Mouse (Mus musculus) MEL (cell line): ENCODE measurements around the gene Nanos3. TPM values are rescaled to one million over a fixed set of nuclear protein-coding genes. Genes with fewer than 3 reads are reported as not detected.

Experiments
- DNase-seq: peaks from one replicate; pipeline ENCODE4 v3.0.0; 2011; ENCODE audit warnings: low read depth, low spot score
- H3K27ac ChIP-seq: 2 replicates; pipeline ENCODE4 v1.5.1; 2012; ENCODE audit warnings: low read depth, mild to moderate bottlenecking, control low read depth, low read length, moderate library complexity; ENCODE audit not compliant: control insufficient read depth
- H3K27me3 ChIP-seq, 2 experiments: fragments of 150-350 bp in 1 of 2; sonication (generic) in 1 of 2; 2 replicates each; pipeline ENCODE4 v1.6.1; 2012; ENCODE audit warnings: low read length in 2 of 2, mild to moderate bottlenecking in 2 of 2, improper control_type of control experiment in 1 of 2, moderate library complexity in 1 of 2; ENCODE audit not compliant: insufficient read depth in 2 of 2, control insufficient read depth in 1 of 2
- H3K36me3 ChIP-seq, 2 experiments: 2 replicates each; pipeline ENCODE4 v1.6.1; 2012 to 2014; ENCODE audit warnings: low read length in 2 of 2, improper control_type of control experiment in 1 of 2, inconsistent platforms in 1 of 2, mild to moderate bottlenecking in 1 of 2; ENCODE audit not compliant: insufficient read depth in 2 of 2, control insufficient read depth in 1 of 2
- H3K4me1 ChIP-seq, 2 experiments: fragments of 150-350 bp in 1 of 2; sonication (generic) in 1 of 2; 2 replicates each; pipeline ENCODE4 v1.6.1; 2012; ENCODE audit warnings: low read length in 2 of 2, improper control_type of control experiment in 1 of 2, mild to moderate bottlenecking in 1 of 2; ENCODE audit not compliant: insufficient read depth in 2 of 2, control insufficient read depth in 1 of 2
- H3K4me3 ChIP-seq, 2 experiments: fragments of 150-350 bp in 1 of 2; sonication (generic) in 1 of 2; 2 replicates each; pipeline ENCODE4 v1.5.1; 2012; ENCODE audit warnings: low read depth in 2 of 2, low read length in 2 of 2, mild to moderate bottlenecking in 2 of 2, moderate library complexity in 2 of 2, control low read depth in 1 of 2, improper control_type of control experiment in 1 of 2; ENCODE audit not compliant: control insufficient read depth in 1 of 2, insufficient read depth in 1 of 2
- H3K79me2 ChIP-seq: 2 replicates; pipeline ENCODE4 v1.6.1; 2012; ENCODE audit warnings: mild to moderate bottlenecking, low read length, moderate library complexity; ENCODE audit not compliant: control insufficient read depth, poor library complexity, insufficient read depth
- H3K9ac ChIP-seq: 2 replicates; pipeline ENCODE4 v1.6.1; 2012; ENCODE audit warnings: low read depth, mild to moderate bottlenecking, control low read depth, low read length, moderate library complexity; ENCODE audit not compliant: control insufficient read depth, poor library complexity, severe bottlenecking
- H3K9me3 ChIP-seq: fragments of 150-350 bp; sonication (generic); replicated peaks from 2 replicates; pipeline ENCODE4 v1.6.1; 2012; ENCODE audit warnings: mild to moderate bottlenecking, low read length, improper control_type of control experiment, moderate library complexity; ENCODE audit not compliant: insufficient read depth
- BHLHE40 ChIP-seq: IDR thresholded peaks from 2 replicates; pipeline ENCODE4 v1.6.1; 2012; ENCODE audit warnings: low read depth, mild to moderate bottlenecking, inconsistent platforms, low read length, improper control_type of control experiment, borderline replicate concordance
- ELF1 ChIP-seq: IDR thresholded peaks from 2 replicates; pipeline ENCODE4 v1.6.1; 2014; ENCODE audit warnings: low read depth, mild to moderate bottlenecking, inconsistent platforms, low read length, improper control_type of control experiment, moderate library complexity
- EP300 ChIP-seq, 2 experiments: IDR thresholded peaks; 2 replicates each; pipeline ENCODE4 v1.6.1; 2011; ENCODE audit warnings: improper control_type of control experiment in 2 of 2, low read length in 2 of 2, low read depth in 1 of 2, mild to moderate bottlenecking in 1 of 2
- ETS1 ChIP-seq: IDR thresholded peaks from 2 replicates; pipeline ENCODE4 v1.6.1; 2012; ENCODE audit warnings: low read depth, mild to moderate bottlenecking, inconsistent platforms, low read length, improper control_type of control experiment, moderate library complexity
- GATA1 ChIP-seq: IDR thresholded peaks from 2 replicates; pipeline ENCODE4 v1.6.1; 2011; ENCODE audit warnings: low read depth, low read length, improper control_type of control experiment
- HCFC1 ChIP-seq: IDR thresholded peaks from 2 replicates; pipeline ENCODE4 v1.6.1; 2012; ENCODE audit warnings: low read depth, mild to moderate bottlenecking, inconsistent platforms, low read length, improper control_type of control experiment, moderate library complexity
- KAT2A ChIP-seq: conservative IDR thresholded peaks from 2 replicates; pipeline ENCODE4 v1.6.1; 2012; ENCODE audit warnings: low read depth, low read length, improper control_type of control experiment, inconsistent platforms
- MYB ChIP-seq: IDR thresholded peaks from 2 replicates; pipeline ENCODE4 v1.6.1; 2011; ENCODE audit warnings: mild to moderate bottlenecking, low read depth, low read length, improper control_type of control experiment
- NRF1 ChIP-seq: IDR thresholded peaks from 2 replicates; pipeline ENCODE4 v1.6.1; 2014; ENCODE audit warnings: low read depth, mild to moderate bottlenecking, inconsistent platforms, low read length, improper control_type of control experiment, moderate library complexity; ENCODE audit not compliant: poor library complexity, insufficient read depth, severe bottlenecking
- POLR2AphosphoS2 ChIP-seq: IDR thresholded peaks from 2 replicates; pipeline ENCODE4 v1.6.1; 2011; ENCODE audit warnings: low read length, improper control_type of control experiment
- TAL1 ChIP-seq: IDR thresholded peaks from 2 replicates; pipeline ENCODE4 v1.6.1; 2012; ENCODE audit warnings: mild to moderate bottlenecking, inconsistent platforms, low read length, moderate library complexity, mixed read lengths
- TBP ChIP-seq: IDR thresholded peaks from 2 replicates; pipeline ENCODE4 v1.8.0; 2011; ENCODE audit warnings: low read depth, low read length, improper control_type of control experiment
- TCF12 ChIP-seq: IDR thresholded peaks from 2 replicates; pipeline ENCODE4 v1.6.1; 2014; ENCODE audit warnings: low read depth, mild to moderate bottlenecking, inconsistent platforms, low read length, improper control_type of control experiment, moderate library complexity
- ZKSCAN1 ChIP-seq: IDR thresholded peaks from 2 replicates; pipeline ENCODE4 v1.6.1; 2012; ENCODE audit warnings: low read depth, mild to moderate bottlenecking, inconsistent platforms, low read length, improper control_type of control experiment, moderate library complexity
- ZMIZ1 ChIP-seq: IDR thresholded peaks from 2 replicates; pipeline ENCODE4 v1.6.1; 2012; ENCODE audit warnings: low read depth, mild to moderate bottlenecking, inconsistent platforms, low read length, improper control_type of control experiment, moderate library complexity
- polyA plus RNA-seq, 2 experiments: library from polyadenylated mRNA; stranded (reverse) in 1 of 2; unstranded in 1 of 2; fragments of >175 nt in 1 of 2; fragments of >200 nt in 1 of 2; gene quantifications; 2 replicates each; pipeline versions ENCODE4 v1.2.1 to v1.2.4; 2012; ENCODE audit warnings: low replicate concordance in 2 of 2, low read depth in 1 of 2; ENCODE audit not compliant: insufficient read length in 2 of 2, insufficient read depth in 1 of 2, missing spikeins in 1 of 2
- total RNA-seq: library from RNA; depleted of rRNA; stranded (reverse); fragments of 300-350 nt; gene quantifications from 2 replicates; pipeline ENCODE4 v1.2.3, GENCODE M21; 2012

The Nanos3 gene
- total and polyA plus RNA-seq, 3 experiments = 1.7 to 2.0 TPM; not detected in 1

DNA sequence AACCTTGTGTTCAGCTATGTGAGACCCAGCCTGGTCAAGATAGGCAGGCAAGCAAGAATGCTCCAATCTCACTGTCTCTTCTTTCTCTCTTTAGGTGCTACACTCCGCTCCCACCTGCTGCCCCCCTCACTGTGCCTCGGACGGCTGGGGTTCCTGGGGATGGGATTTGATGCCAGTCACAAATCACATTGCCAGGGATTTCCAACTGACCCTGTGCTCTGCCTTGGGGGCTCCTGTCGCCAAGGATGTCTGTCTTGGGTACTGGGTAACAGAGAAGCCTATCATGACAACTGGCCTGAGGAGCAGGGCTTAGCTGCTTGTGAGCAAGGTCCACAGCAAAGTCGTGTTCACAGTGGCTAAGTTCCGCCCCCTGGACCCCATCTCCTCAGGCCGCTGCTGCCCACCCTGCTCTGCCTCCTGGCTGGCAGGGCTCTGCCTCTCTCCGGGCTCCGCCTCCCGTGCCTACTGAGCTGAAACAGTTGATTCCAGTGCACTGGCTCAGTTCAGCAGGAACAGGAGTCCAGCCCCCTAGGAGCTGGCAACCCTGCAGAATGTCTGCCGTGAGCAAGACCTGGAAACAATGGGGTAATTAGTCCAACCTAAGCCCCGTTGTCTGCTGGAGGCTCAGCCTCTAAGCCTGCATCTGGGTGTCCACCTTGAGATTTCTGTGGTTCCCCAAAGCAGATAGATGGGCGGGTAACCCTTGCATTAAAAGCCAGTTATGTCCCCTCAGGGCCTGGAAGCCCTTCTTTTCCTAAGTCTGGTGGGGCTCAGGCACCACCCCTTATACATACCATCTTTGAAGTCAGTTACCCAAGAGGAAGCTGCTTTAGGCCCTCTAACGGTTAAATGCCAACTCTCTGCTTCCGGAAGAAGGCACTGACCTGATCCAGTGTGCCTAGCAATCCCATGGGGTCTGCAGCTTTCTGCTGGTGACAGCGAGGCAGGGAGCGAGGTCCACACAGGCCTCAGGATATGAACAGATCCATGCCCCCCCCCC lies 23.7 kb upstream of the Nanos3 start:
- H3K27ac ChIP-seq = no peak overlapping the region
- H3K9ac ChIP-seq = no peak overlapping the region
- no peaks in the 10 kb centered on the region; the same call in 1 of the 2 replicates for H3K79me2 ChIP-seq
- no peaks in the 10 kb centered on the region for H3K27me3 ChIP-seq
- no peak for DNase-seq
- no peaks in the 10 kb centered on the region for H3K9me3 ChIP-seq
- H3K36me3 ChIP-seq = 0 out of 4 replicates have a peak, but pooled peaks cover 0 to 2% of the 10 kb centered on the region in 2 experiments
- no peak overlapping the region for H3K4me3 ChIP-seq
- TF ChIP-seq NRF1 (no peak), ZMIZ1 (no peak), TCF12 (no peak), ZKSCAN1 (no peak), KAT2A (no peak), EP300 (IDR thresholded peaks at IDR 0.05; ENCODE audit: low read depth in 1 of 2, low read length in 2 of 2) (no peak), ELF1 (no peak), GATA1 (no peak)
- H3K4me1 ChIP-seq = peaks cover 0 to 6% of the 10 kb centered on the region in 2 experiments; a peak in 1 of 4 replicates

DNA sequence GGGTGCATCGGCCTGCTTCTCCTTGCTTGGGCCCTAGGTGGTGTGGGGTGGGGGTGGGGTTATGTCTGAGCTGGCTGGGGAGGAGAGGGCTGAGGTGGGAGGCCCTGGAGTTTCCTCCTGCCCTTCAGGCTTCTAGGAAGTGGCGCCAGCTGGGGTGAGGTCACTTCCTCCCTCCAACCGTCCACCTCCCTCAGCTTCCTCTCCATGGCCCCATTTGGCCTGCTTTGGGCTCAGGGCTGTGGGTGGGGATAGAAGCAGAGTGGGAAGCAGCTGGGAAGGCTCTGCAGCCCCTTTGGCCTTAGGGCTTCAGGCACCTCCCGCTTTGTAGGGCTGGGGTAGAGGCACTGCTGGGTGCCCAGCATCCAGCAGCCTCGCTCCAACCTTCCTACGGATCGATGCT lies 22.8 kb upstream of the Nanos3 start:
- no peak overlapping the region for H3K4me3 ChIP-seq
- H3K4me1 ChIP-seq = peaks cover 0 to 10% of the 10 kb centered on the region in 2 experiments; a peak in 2 of 4 replicates

More for the DNA sequence above, 22.8 kb upstream of the Nanos3 start:
- H3K79me2 ChIP-seq = peaks cover 1% of the 10 kb centered on the region; the same call in 1 of the 2 replicates
- no peak overlapping the region for H3K9ac ChIP-seq
- TF ChIP-seq HCFC1 (0 out of 2 replicates have a peak, but pooled peaks have one; percentile 20), TBP (no peak), NRF1 (no peak), MYB (peak; percentile 35; the same call in 1 of the 2 replicates), ETS1 (0 out of 2 replicates have a peak, but pooled peaks have one; percentile 9), POLR2AphosphoS2 (no peak), ZMIZ1 (no peak), TAL1 (no peak), BHLHE40 (no peak), EP300 (IDR thresholded peaks at IDR 0.05; ENCODE audit: low read depth in 1 of 2, low read length in 2 of 2) (peak in 1 of 2 experiments; percentile 19; a peak in 1 of 4 replicates)
- TF ChIP-seq, all 39 proteins: peak for 4
- H3K27ac ChIP-seq = no peak overlapping the region; the same call in 1 of the 2 replicates
- no peaks in the 10 kb centered on the region for H3K27me3 ChIP-seq
- H3K36me3 ChIP-seq = peaks cover 0 to 4% of the 10 kb centered on the region in 2 experiments; a peak in 1 of 4 replicates
- no peaks in the 10 kb centered on the region for H3K9me3 ChIP-seq
- DNase-seq = peak; percentile 36
